Comparison of ENCODE assay signal across 8 mouse cellular contexts in genomic region chr1:39367045-39367444, GRCm38 (mm10). TPM values are rescaled to one million over a fixed set of nuclear protein-coding genes. Genes with fewer than 3 reads are reported as not detected.
DNase-seq lines count a peak whose midpoint lies in the region; ATAC-seq and TF ChIP-seq lines count a peak whose summit lies in the region.

No protein-coding gene starts in this region.

- peaks cover 15% of the 10 kb centered on the region for H3K4me1 ChIP-seq in heart, embryonic 10.5 days
- H3K4me1 ChIP-seq in MEL (ENCODE audit: control insufficient read depth in 1 of 2, insufficient read depth in 2 of 2, low read length in 2 of 2): peaks cover 2 to 27% of the 10 kb centered on the region in 2 experiments; a peak in 2 of 4 replicates
- H3K4me1 ChIP-seq in hindbrain, embryonic 11.5 days (replicated peaks; ENCODE audit: control insufficient read depth, insufficient read depth, low read length): 0 out of 2 replicates have a peak, but pooled peaks cover 3% of the 10 kb centered on the region
- H3K4me1 ChIP-seq in midbrain, embryonic 12.5 days: peaks cover 18% of the 10 kb centered on the region

- H3K27ac ChIP-seq in heart, embryonic 10.5 days: peak overlapping the region; percentile 97
- H3K27ac ChIP-seq in MEL (ENCODE audit: control insufficient read depth, low read depth, low read length): no peak overlapping the region
- no peak overlapping the region for H3K27ac ChIP-seq in hindbrain, embryonic 11.5 days (ENCODE audit: low read depth, low read length)
- H3K27ac ChIP-seq in midbrain, embryonic 12.5 days (replicated peaks): peak overlapping the region; percentile 56

- H3K36me3 ChIP-seq in heart, embryonic 10.5 days: peaks cover 29% of the 10 kb centered on the region
- H3K36me3 ChIP-seq in MEL (ENCODE audit: control insufficient read depth in 1 of 2, insufficient read depth in 2 of 2, low read length in 2 of 2): peaks cover 26 to 30% of the 10 kb centered on the region in 2 experiments
- peaks cover 14% of the 10 kb centered on the region for H3K36me3 ChIP-seq in hindbrain, embryonic 11.5 days (ENCODE audit: control insufficient read depth, insufficient read depth, low read length)
- peaks cover 27% of the 10 kb centered on the region for H3K36me3 ChIP-seq in midbrain, embryonic 12.5 days

- no peak for TF ChIP-seq CTCF in MEL (IDR thresholded peaks at IDR 0.05 in 2 of 3, conservative IDR thresholded peaks at IDR 0.05 in 1 of 3; ENCODE audit: control insufficient read depth in 1 of 3, insufficient read depth in 1 of 3, low read depth in 2 of 3, low read length in 3 of 3, poor library complexity in 1 of 3, severe bottlenecking in 1 of 3)

- peaks cover 25% of the 10 kb centered on the region for H3K79me2 ChIP-seq in MEL (ENCODE audit: control insufficient read depth, insufficient read depth, low read length, poor library complexity)

- 27% methylated on average over 6 of the region's 6 CpGs for WGBS in heart, embryonic 10.5 days
- WGBS in hindbrain, embryonic 11.5 days: 27% methylated on average over 6 of the region's 6 CpGs
- 27% methylated on average over 6 of the region's 6 CpGs for WGBS in midbrain, embryonic 12.5 days

- no peak for TF ChIP-seq RAD21 in MEL (IDR thresholded peaks at IDR 0.05; ENCODE audit: low read depth, low read length)

- H3K4me2 ChIP-seq in hindbrain, embryonic 11.5 days (replicated peaks; ENCODE audit: low read depth, low read length): peak overlapping the region; percentile 34
- H3K4me2 ChIP-seq in midbrain, embryonic 12.5 days (replicated peaks): peak overlapping the region; percentile 93

- no peaks in the 10 kb centered on the region for H3K9me3 ChIP-seq in heart, embryonic 10.5 days
- no peaks in the 10 kb centered on the region for H3K9me3 ChIP-seq in MEL (replicated peaks; ENCODE audit: insufficient read depth, low read length)
- H3K9me3 ChIP-seq in hindbrain, embryonic 11.5 days (ENCODE audit: control insufficient read depth, low read length): no peaks in the 10 kb centered on the region
- H3K9me3 ChIP-seq in midbrain, embryonic 12.5 days: no peaks in the 10 kb centered on the region

- no peak for DNase-seq in heart, embryonic 10.5 days (ENCODE audit: low spot score)
- DNase-seq in heart, postnatal 4 days: no peak
- DNase-seq in MEL (ENCODE audit: low read depth, low spot score): no peak
- no peak for DNase-seq in hindbrain, embryonic 11.5 days (ENCODE audit: low spot score)
- no peak for DNase-seq in cerebellum, adult 9-10 months
- no peak for DNase-seq in frontal cortex, postnatal 10 days (ENCODE audit: low spot score in 2 of 2)

- H3K27me3 ChIP-seq in heart, embryonic 10.5 days (ENCODE audit: insufficient read depth, poor library complexity, severe bottlenecking): peaks cover under 1% of the 10 kb centered on the region; the same call in 1 of the 2 replicates
- no peaks in the 10 kb centered on the region for H3K27me3 ChIP-seq in MEL (ENCODE audit: control insufficient read depth in 1 of 2, insufficient read depth in 2 of 2, low read length in 2 of 2)
- H3K27me3 ChIP-seq in hindbrain, embryonic 11.5 days (ENCODE audit: control insufficient read depth, insufficient read depth, low read length): no peaks in the 10 kb centered on the region
- H3K27me3 ChIP-seq in midbrain, embryonic 12.5 days: 0 out of 2 replicates have a peak, but pooled peaks cover 1% of the 10 kb centered on the region

- H3K4me3 ChIP-seq in heart, embryonic 10.5 days: peak overlapping the region; percentile 95
- H3K4me3 ChIP-seq in MEL (ENCODE audit: control insufficient read depth in 1 of 2, insufficient read depth in 1 of 2, low read depth in 2 of 2, low read length in 2 of 2): peak overlapping the region; percentile 37 to 56
- H3K4me3 ChIP-seq in hindbrain, embryonic 11.5 days (ENCODE audit: low read depth, low read length): peak overlapping the region; percentile 92
- peak overlapping the region; percentile 93 for H3K4me3 ChIP-seq in midbrain, embryonic 12.5 days

- TF ChIP-seq EP300 in MEL (IDR thresholded peaks at IDR 0.05; ENCODE audit: low read depth in 1 of 2, low read length in 2 of 2): no peak

- ATAC-seq in hindbrain, embryonic 11.5 days (ENCODE audit: low FRiP score): peak; percentile 36
- ATAC-seq in midbrain, embryonic 12.5 days (ENCODE audit: low FRiP score, low read depth): peak; percentile 24
- no peak for ATAC-seq in inflammation-experienced regulatory T-cells, adult 6 months

- peak overlapping the region; percentile 37 for H3K9ac ChIP-seq in MEL (ENCODE audit: control insufficient read depth, low read depth, low read length, poor library complexity, severe bottlenecking)
- peak overlapping the region; percentile 47 for H3K9ac ChIP-seq in hindbrain, embryonic 11.5 days (ENCODE audit: low read depth, low read length)
- peak overlapping the region; percentile 56 for H3K9ac ChIP-seq in midbrain, embryonic 12.5 days (replicated peaks)

- no peak for TF ChIP-seq POLR2A in MEL (IDR thresholded peaks at IDR 0.05; ENCODE audit: control insufficient read depth in 1 of 2, insufficient read depth in 1 of 2, low read depth in 1 of 2, low read length in 2 of 2, poor library complexity in 1 of 2)

TF ChIP-seq in MEL, 35 proteins besides CTCF, POLR2A, EP300 and RAD21:
- no peak for TF ChIP-seq NRF1 (IDR thresholded peaks at IDR 0.05; ENCODE audit: insufficient read depth, low read depth, low read length, poor library complexity, severe bottlenecking)
- no peak for TF ChIP-seq MAFK (IDR thresholded peaks at IDR 0.05; ENCODE audit: borderline replicate concordance, low read depth, low read length)
- no peak for TF ChIP-seq USF1 (IDR thresholded peaks at IDR 0.05; ENCODE audit: low read depth, low read length)
- no peak for TF ChIP-seq CHD2 (IDR thresholded peaks at IDR 0.05; ENCODE audit: low read length)
TF ChIP-seq in MEL: peak in this region for 0.

RNA-seq across cellular contexts. Expression of gene Rpl31, which starts 0.6 kb away (rescaled TPM):
- polyA plus RNA-seq in heart, embryonic 10.5 days (2016; fragmentation: Nextera tagmentation; extraction: Ambion mirVana): 325 and 422 TPM in 2 replicates
- total RNA-seq in heart, postnatal 4 days (2021): 100 to 1,000 TPM; 810 to 867 TPM
- 2,001 and 2,111 TPM in 2 replicates for total RNA-seq in MEL (2012; rRNA removed)
- polyA plus RNA-seq in MEL (2012; ENCODE audit: insufficient read depth in 1 of 2, insufficient read length in 2 of 2, low read depth in 1 of 2, low replicate concordance in 2 of 2, missing spikeins in 1 of 2): 100 to 1,000 TPM in 1 of 2 experiments, not detected in 1; 848 TPM
- polyA plus RNA-seq in hindbrain, embryonic 11.5 days (2014; fragmentation: Nextera tagmentation; extraction: Ambion mirVana): 426 and 434 TPM in 2 replicates
- 371 and 423 TPM in 2 replicates for polyA plus RNA-seq in midbrain, embryonic 12.5 days (2016; fragmentation: Nextera tagmentation; extraction: Ambion mirVana)
- 100 to 1,000 TPM; 401 to 497 (median 469) TPM for polyA plus RNA-seq in inflammation-experienced regulatory T-cells, adult 6 months (2017; shearing (Covaris generic))

Comparison
In these comparisons a context has a peak if more than half of its experiments do, and no peak if none do; other contexts are left out.
1. H3K27ac ChIP-seq: peak in heart, embryonic 10.5 days (single experiment) and midbrain, embryonic 12.5 days (single experiment); none in MEL (single experiment) and hindbrain, embryonic 11.5 days (single experiment).
2. Peak in every context shown above with its lines, with median percentiles within 50 percentile points of each other: H3K4me3 ChIP-seq and H3K9ac ChIP-seq.